Comparison of ENCODE assay signal across 24 mouse cellular contexts in genomic region chr9:91680859-91681258, GRCm38 (mm10).
A peak's percentile ranks its signal among the peaks of the same experiment; 100 is the strongest.
DNase-seq lines count a peak whose midpoint lies in the region; ATAC-seq and TF ChIP-seq lines count a peak whose summit lies in the region.
"Had no signal": no experiment of that assay in that cellular context is flagged by ENCODE, and none has a peak within 500 bp of the region (broad histone marks: within the 10 kb centered on the region; RNA-seq: fewer than 3 reads in every experiment).

No protein-coding gene starts in this region.

- no peaks in the 10 kb centered on the region for H3K27me3 ChIP-seq in hindbrain, postnatal 0 days (ENCODE audit: insufficient read depth, low read length)
- no peaks in the 10 kb centered on the region for H3K27me3 ChIP-seq in hindbrain, embryonic 14.5 days (ENCODE audit: control insufficient read depth, insufficient read depth, low read length)
- H3K27me3 ChIP-seq: embryonic facial prominence, embryonic 12.5 days; hindbrain, embryonic 12.5 days; liver, embryonic 15.5 days; neural tube, embryonic 15.5 days had no signal

- 0 out of 2 replicates have a peak, but pooled peaks have one; percentile 40 for ATAC-seq in hindbrain, postnatal 0 days
- ATAC-seq in hindbrain, embryonic 14.5 days (ENCODE audit: low FRiP score), result no peak
- ATAC-seq: activated CD4-positive, CD25-positive, alpha-beta regulatory T cell, adult 4 months; forebrain, embryonic 16.5 days; inflammation-experienced regulatory T-cells, adult 6 months had no signal

- TF ChIP-seq CTCF in hindbrain, postnatal 0 days (IDR thresholded peaks at IDR 0.05; ENCODE audit: low read depth), result no peak

- H3K4me1 ChIP-seq in hindbrain, postnatal 0 days (ENCODE audit: insufficient read depth, low read length), result no peaks in the 10 kb centered on the region
- H3K4me1 ChIP-seq in hindbrain, embryonic 14.5 days (replicated peaks; ENCODE audit: control insufficient read depth, insufficient read depth, low read length), result no peaks in the 10 kb centered on the region
- H3K4me1 ChIP-seq: embryonic facial prominence, embryonic 12.5 days; hindbrain, embryonic 12.5 days; limb, embryonic 10.5 days; liver, embryonic 15.5 days; neural tube, embryonic 15.5 days had no signal

- H3K36me3 ChIP-seq in hindbrain, postnatal 0 days (ENCODE audit: insufficient read depth, low read length), result no peaks in the 10 kb centered on the region
- H3K36me3 ChIP-seq in hindbrain, embryonic 14.5 days (replicated peaks; ENCODE audit: control insufficient read depth, insufficient read depth), result no peaks in the 10 kb centered on the region
- H3K36me3 ChIP-seq: embryonic facial prominence, embryonic 12.5 days; hindbrain, embryonic 12.5 days; limb, embryonic 10.5 days; liver, embryonic 15.5 days; neural tube, embryonic 15.5 days had no signal

- H3K27ac ChIP-seq in hindbrain, postnatal 0 days, result no peak overlapping the region
- H3K27ac ChIP-seq in hindbrain, embryonic 14.5 days, result no peak overlapping the region
- H3K27ac ChIP-seq: embryonic facial prominence, embryonic 12.5 days; hindbrain, embryonic 12.5 days; left cerebral cortex, adult 2 months; limb, embryonic 10.5 days; liver, embryonic 15.5 days; macrophage; neural tube, embryonic 15.5 days had no signal

- H3K4me3 ChIP-seq in hindbrain, postnatal 0 days (ENCODE audit: low read length), result no peak overlapping the region
- H3K4me3 ChIP-seq in hindbrain, embryonic 14.5 days (replicated peaks; ENCODE audit: low read length), result no peak overlapping the region
- H3K4me3 ChIP-seq: embryonic facial prominence, embryonic 12.5 days; hindbrain, embryonic 12.5 days; left cerebral cortex, adult 2 months; limb, embryonic 10.5 days; liver, embryonic 15.5 days; neural tube, embryonic 15.5 days had no signal

- WGBS in hindbrain, postnatal 0 days, result 52% methylated on average over 6 of the region's 6 CpGs
- 74% methylated on average over 6 of the region's 6 CpGs for WGBS in hindbrain, embryonic 14.5 days

- H3K4me2 ChIP-seq in hindbrain, postnatal 0 days (ENCODE audit: low read depth, low read length), result no peak overlapping the region
- H3K4me2 ChIP-seq in hindbrain, embryonic 14.5 days (replicated peaks), result no peak overlapping the region
- H3K4me2 ChIP-seq: embryonic facial prominence, embryonic 12.5 days; hindbrain, embryonic 12.5 days; liver, embryonic 15.5 days; neural tube, embryonic 15.5 days had no signal

- H3K9ac ChIP-seq in hindbrain, postnatal 0 days (replicated peaks; ENCODE audit: low read length), result no peak overlapping the region
- no peak overlapping the region for H3K9ac ChIP-seq in hindbrain, embryonic 14.5 days
- H3K9ac ChIP-seq: embryonic facial prominence, embryonic 12.5 days; hindbrain, embryonic 12.5 days; liver, embryonic 15.5 days; neural tube, embryonic 15.5 days had no signal

- peak; percentile 42 for DNase-seq in hindbrain, postnatal 0 days (ENCODE audit: low spot score)
- DNase-seq in hindbrain, embryonic 14.5 days (ENCODE audit: low spot score), result no peak
- DNase-seq in brain, adult 2 months (ENCODE audit: low read depth, low spot score), result peak; percentile 1
- peak; percentile 7 for DNase-seq in forelimb bud, embryonic 11.5 days (ENCODE audit: low read depth, low spot score)
- peak; percentile 66 for DNase-seq in retina, embryonic 14.5 days (ENCODE audit: low spot score)
- no peak for DNase-seq in urinary bladder, postnatal 25 days (ENCODE audit: low spot score)
- no peak for DNase-seq in ovary, adult 18-20 months (ENCODE audit: low spot score)
- DNase-seq: adrenal gland, postnatal 10 days; cerebellum, adult 9-10 months; gastrocnemius, postnatal 25 days; kidney, adult 18-20 months; liver; right cerebral cortex, postnatal 25 days; thymus, postnatal 14 days had no signal

- no peaks in the 10 kb centered on the region for H3K9me3 ChIP-seq in hindbrain, postnatal 0 days (ENCODE audit: low read length)
- no peaks in the 10 kb centered on the region for H3K9me3 ChIP-seq in hindbrain, embryonic 14.5 days (ENCODE audit: control insufficient read depth, low read length)
- H3K9me3 ChIP-seq: embryonic facial prominence, embryonic 12.5 days; hindbrain, embryonic 12.5 days; limb, embryonic 10.5 days; liver, embryonic 15.5 days; neural tube, embryonic 15.5 days had no signal

Comparison
In these comparisons a context has a peak if more than half of its experiments do, and no peak if none do; other contexts are left out.
1. DNase-seq: peak in hindbrain, postnatal 0 days (single experiment), brain, adult 2 months (single experiment), forelimb bud, embryonic 11.5 days (single experiment) and retina, embryonic 14.5 days (single experiment); none in hindbrain, embryonic 14.5 days (single experiment), urinary bladder, postnatal 25 days (single experiment) and ovary, adult 18-20 months (single experiment).